Mouse (Mus musculus) hindlimb bud, embryonic 11.5 days (tissue): ENCODE results near the gene Mtor.

Experiments used
- DNase-seq: peaks from one replicate; pipeline ENCODE4 v3.0.0-alpha.2; 2012; ENCODE audit warnings: low read depth, low spot score; ENCODE audit errors: extremely low spot score

The Mtor gene

GRCm38 (mm10) chr4:148591171-148591630, 142.8 kb downstream of the Mtor start, which contains the start of gene Srm:
TSS of gene Srm (plus strand) at chr4:148591503.
- DNase-seq = no peak

DNA sequence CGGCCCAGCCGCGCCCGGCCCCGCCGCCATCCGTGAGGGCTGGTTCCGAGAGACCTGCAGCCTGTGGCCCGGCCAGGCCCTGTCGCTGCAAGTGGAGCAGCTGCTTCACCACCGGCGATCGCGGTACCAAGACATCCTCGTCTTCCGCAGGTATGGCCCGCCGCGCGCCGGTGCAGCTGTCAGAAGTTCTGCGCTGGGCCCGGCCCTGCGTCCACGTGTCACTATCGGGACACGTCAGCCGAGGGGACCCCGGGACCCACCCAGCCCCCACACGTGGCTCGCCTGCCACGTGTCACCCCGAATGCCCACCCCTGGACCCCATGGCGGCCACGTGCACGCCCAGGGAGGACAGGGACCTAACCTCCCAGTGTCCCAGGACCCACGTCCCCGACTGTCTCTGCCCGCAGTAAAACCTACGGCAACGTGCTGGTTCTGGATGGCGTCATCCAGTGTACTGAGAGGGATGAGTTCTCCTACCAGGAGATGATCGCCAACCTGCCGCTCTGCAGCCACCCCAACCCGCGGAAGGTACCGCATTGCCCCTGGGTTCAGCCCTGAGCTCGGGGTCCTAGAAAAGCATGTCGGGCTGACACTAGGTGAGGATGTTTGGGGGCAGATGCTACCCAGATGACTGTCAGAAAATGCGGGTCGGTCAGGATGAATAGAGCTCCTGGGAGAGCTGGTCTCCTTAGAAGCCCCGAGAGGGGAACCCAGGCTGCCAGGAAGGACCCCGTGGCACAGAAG, 143.4 kb downstream of the Mtor start:
- DNase-seq = no peak

- DNase-seq = no peak
These were observed 145.6 kb downstream of the Mtor start for GRCm38 (mm10) chr4:148593996-148594395.

- DNase-seq = no peak
These were observed 147.5 kb downstream of the Mtor start for GRCm38 (mm10) chr4:148595916-148596315.

DNA sequence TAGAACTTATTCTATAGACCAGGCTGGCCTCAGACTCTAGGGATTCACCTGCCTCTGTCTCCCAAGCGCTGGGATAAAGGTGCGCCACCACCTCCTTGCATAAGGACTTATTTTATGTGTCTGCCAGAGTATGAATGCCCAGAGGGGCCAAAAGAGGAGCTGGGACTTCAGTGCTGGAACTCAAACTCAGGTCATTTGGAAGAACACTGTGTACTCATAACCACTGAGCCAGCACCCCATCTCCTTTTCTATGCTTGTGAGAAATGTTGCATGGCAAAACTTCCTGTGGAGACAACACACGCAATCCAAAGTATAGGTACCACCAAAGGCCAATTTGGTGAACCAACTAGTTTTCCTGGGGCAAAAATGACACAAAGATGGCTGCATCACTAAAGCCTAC, 148.3 kb downstream of the Mtor start:
- DNase-seq = no peak

DNA sequence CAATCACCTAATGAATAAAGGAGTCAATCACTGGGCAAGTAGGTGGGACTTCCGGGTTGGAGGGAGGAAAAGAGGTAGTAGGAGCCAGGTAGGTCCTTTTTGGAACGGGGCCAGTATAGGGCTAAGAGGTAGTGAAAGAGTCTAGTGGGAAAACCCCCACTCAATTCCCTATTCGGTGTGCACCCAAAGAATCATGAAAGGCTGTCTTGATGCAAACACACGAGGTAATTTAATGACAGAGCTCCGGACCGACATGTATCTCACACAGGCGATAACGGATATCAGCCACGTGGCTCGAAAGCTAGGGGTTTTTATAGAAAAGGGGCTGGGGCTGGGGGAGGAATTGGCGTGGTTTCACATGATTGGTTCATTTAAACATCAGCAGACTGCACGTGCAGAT, 150.4 kb downstream of the Mtor start:
- DNase-seq = no peak

DNA sequence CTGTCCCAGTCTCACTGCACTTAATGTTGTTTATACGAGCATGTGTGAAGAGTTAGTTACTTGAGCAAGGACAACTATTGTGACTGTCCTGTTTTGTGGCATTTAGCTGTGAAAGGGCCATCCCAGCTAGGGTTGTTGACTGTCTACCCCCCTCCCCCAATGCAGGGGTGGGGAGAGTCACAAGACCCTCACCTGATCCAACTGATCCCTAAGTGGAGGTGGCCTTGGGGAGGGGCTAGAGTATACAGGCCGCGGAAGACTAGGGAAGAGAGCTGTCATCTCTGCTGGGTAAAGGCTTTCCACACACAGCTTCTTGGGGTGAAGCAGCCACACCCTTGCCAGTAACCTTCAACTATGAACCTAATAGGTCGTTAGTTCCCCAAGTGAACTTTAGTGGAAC, 151.9 kb downstream of the Mtor start:
- DNase-seq = no peak

GRCm38 (mm10) chr4:148601871-148602270, 153.5 kb downstream of the Mtor start:
- no peak for DNase-seq

DNA sequence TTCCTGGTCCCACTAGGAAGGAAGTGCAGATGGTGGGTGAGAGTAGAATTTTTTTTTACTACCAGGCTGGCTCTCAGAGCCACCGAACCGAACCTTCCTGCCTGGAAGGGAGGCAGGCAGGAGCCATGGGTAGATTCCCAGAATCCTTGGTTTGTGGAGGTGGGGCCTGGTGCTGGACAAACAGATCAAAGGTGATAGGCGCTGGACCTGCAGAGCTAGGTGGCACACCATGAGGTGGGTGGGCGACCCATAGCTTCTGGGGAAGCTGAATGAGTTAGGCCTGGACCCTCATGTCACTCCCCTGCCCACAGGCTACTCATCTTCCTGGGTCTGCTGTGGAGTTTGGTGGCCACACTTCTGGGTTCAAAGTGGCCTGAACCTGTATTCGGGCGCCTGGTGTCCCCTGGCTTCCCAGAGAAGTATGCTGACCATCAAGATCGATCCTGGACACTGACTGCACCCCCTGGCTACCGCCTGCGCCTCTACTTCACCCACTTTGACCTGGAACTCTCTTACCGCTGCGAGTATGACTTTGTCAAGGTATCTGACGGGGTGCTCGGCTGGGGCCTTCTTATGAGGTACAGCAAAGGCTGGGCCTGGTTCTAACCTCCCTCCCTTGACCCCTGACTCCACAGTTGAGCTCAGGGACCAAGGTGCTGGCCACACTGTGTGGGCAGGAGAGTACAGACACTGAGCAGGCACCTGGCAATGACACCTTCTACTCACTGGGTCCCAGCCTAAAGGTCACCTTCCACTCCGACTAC, 154.1 kb downstream of the Mtor start, which contains the start of gene Masp2:
TSS of gene Masp2 (plus strand) at position 198 of the 764 bp plus-strand sequence.
- no peak for DNase-seq

DNA sequence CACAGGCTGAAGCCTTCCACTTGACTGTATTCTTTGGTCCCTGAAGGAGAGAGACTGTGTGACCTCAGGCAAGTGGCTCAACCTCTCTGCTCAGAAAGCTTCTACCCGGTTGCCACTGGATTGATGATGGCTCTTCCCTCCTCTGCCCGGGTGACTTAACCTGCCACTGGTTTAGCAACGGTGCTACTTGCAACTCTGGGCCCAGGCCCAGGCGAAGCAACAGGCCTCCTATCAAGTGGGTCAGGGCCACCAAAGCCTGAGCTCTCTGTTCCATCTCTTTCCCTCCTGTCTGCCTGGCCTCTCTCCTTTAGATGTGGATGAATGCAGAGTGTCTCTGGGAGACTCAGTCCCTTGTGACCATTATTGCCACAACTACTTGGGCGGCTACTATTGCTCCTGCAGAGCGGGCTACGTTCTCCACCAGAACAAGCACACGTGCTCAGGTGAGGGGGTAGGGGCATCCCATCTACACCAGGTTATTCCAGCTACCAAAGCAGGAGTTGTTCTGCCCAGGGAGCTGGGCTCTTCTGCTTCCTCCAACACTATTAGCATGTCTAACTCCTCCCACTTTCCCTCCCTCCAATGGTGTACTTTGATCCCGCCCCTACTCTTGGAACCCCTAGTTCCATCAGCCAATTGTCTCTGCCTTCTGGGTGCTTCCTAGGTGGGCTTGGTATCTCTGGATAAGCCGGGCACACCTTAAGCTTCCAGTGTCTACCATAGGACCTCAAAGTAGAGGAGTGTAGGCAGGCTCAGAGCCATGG, 155.1 kb downstream of the Mtor start:
- DNase-seq = no peak

DNA sequence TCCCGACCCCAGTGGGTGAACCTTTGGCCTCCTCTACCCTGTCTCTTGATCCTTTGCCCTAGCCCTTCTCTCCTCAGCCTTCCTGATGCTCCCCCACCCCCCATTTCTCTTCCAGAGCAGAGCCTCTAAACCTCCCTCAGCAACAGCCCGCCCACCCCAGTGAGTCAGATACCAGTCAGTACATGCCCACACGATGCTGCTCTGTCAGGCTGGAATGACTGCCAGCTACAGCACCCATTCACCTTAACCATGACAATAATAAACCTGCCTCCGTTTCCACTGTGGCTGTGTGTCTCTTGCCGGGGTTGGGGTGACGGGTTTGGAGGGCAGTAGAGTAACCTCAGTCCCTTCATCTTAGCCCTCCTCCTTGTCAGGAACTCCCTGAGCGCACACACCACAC, 155.7 kb downstream of the Mtor start:
- DNase-seq = no peak

DNA sequence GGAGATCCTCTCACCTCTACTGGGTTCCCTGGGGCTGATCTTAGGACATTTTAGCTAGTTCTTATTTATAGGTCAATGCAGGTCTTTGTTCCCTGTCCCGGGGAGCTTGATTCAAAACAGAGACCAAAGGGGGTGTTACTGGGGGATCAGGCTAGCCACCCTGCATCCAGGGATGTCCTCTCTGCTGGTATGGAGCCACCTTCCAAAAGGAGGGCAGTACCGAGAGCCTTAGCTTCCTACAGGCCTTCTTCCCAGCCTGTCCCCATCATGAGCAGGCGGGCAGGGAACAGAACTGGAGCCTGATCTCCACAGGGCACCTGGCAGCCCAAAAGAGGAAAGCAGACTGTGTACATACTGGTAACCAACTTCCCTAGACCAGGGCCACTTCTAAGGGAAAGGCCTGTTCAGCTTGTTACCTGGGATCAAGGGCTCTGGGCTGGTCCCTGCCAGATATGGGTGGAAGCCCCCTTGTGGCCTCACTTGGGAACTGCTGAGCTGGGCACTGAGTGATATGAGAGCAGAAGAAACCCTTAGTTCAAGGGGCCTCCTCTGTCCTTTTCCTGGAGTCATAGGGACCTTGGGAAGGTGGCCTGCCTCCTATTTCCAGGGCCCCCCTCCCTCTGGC, 156.2 kb downstream of the Mtor start:
- no peak for DNase-seq
